Mouse (Mus musculus) left cerebral cortex, adult 18-20 months (tissue): Measurements from ENCODE around the gene E130114P18Rik. TPM values are rescaled to one million over a fixed set of nuclear protein-coding genes. Genes with fewer than 3 reads are reported as not detected.

ENCODE experiments used
- DNase-seq, 2 experiments: peaks; one replicate each; pipeline ENCODE4 v3.0.0; 2021 to 2022; ENCODE audit warnings: low spot score in 2 of 2, mixed read lengths in 1 of 2
- total RNA-seq, 2 experiments: library from RNA; stranded (reverse); gene quantifications; 2 replicates each; pipeline ENCODE4 v1.2.3; 2021

Gene E130114P18Rik
- total RNA-seq, 2 experiments from 2014 or later, result 6.1 to 7.4 TPM

- no peak for DNase-seq
These were observed 114.0 kb downstream of the E130114P18Rik start for GRCm38 (mm10) chr4:97663922-97664321.

GRCm38 (mm10) chr4:97662841-97663240 is 115.0 kb downstream of the E130114P18Rik start:
- DNase-seq, result no peak

- no peak for DNase-seq
These were observed 116.1 kb downstream of the E130114P18Rik start for GRCm38 (mm10) chr4:97661611-97662273.

- no peak for DNase-seq
These were observed 120.3 kb downstream of the E130114P18Rik start for GRCm38 (mm10) chr4:97657586-97657985.

- no peak for DNase-seq
These were observed 128.3 kb downstream of the E130114P18Rik start for GRCm38 (mm10) chr4:97649626-97650015.

- DNase-seq, result peak; percentile 58 to 67
These were observed 128.9 kb downstream of the E130114P18Rik start for GRCm38 (mm10) chr4:97648825-97649625.

GRCm38 (mm10) chr4:97648436-97648707 is 129.5 kb downstream of the E130114P18Rik start:
- DNase-seq, result no peak

- DNase-seq, result peak; percentile 12 to 13
These were observed 130.0 kb downstream of the E130114P18Rik start for GRCm38 (mm10) chr4:97647700-97648435.

GRCm38 (mm10) chr4:97647236-97647635 is 130.6 kb downstream of the E130114P18Rik start:
- DNase-seq, result no peak

GRCm38 (mm10) chr4:97640385-97640784 is 137.5 kb downstream of the E130114P18Rik start:
- DNase-seq, result no peak

- no peak for DNase-seq
These were observed 141.3 kb downstream of the E130114P18Rik start for GRCm38 (mm10) chr4:97636569-97636968.

- no peak for DNase-seq
These were observed 142.1 kb downstream of the E130114P18Rik start for GRCm38 (mm10) chr4:97635757-97636292.

- peak in 1 of 2 experiments; percentile 22 for DNase-seq
These were observed 142.6 kb downstream of the E130114P18Rik start for GRCm38 (mm10) chr4:97635296-97635755.

GRCm38 (mm10) chr4:97628881-97629605 is 148.8 kb downstream of the E130114P18Rik start:
- DNase-seq, result no peak

- DNase-seq, result no peak
These were observed 151.7 kb downstream of the E130114P18Rik start for GRCm38 (mm10) chr4:97626002-97626720.

GRCm38 (mm10) chr4:97623165-97623564 is 154.7 kb downstream of the E130114P18Rik start:
- DNase-seq, result no peak

- no peak for DNase-seq
These were observed 156.1 kb downstream of the E130114P18Rik start for GRCm38 (mm10) chr4:97621731-97622130.

- no peak for DNase-seq
These were observed 157.5 kb downstream of the E130114P18Rik start for GRCm38 (mm10) chr4:97620409-97620808.

- DNase-seq, result peak; percentile 46 to 70
These were observed 159.1 kb downstream of the E130114P18Rik start for GRCm38 (mm10) chr4:97618668-97619373.

GRCm38 (mm10) chr4:97615031-97615430 is 162.8 kb downstream of the E130114P18Rik start:
- DNase-seq, result no peak
